Mouse (Mus musculus): ENCODE measurements at regions not wholly inside any gene's neighbourhood (a gene's known extent, or its start where the extent isn't known, plus 50 kb on each side); places are given as distances from the start of the nearest gene placed in this dataset.

DNA sequence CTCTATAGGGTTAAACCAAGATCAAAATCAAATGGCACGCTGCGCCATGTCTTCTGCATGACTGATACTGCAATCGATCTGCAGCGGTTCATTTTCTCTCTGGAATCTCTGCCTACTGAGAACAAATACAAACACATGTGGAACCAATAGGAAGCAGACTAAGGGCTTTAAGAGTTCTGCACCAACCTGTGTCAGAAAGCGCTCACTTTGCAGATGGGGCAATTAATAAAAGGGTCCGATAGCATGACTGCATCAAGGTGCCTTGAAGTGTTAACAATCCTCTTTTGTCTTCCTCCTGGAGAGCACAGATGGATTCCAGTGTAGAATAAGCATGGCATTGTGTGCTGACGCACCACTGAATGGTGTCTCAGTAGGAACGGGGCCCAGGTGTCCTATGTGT lies 484.8 kb downstream of the Nfib start:
- TF ChIP-seq ZNF384 (IDR thresholded peaks at IDR 0.05; ENCODE audit: low read depth, low read length): no peak
- TF ChIP-seq CHD2 (IDR thresholded peaks at IDR 0.05; ENCODE audit: low read depth, low read length): no peak
- no peak for TF ChIP-seq ZC3H11A (IDR thresholded peaks at IDR 0.05; ENCODE audit: borderline replicate concordance, low read depth, low read length)
- TF ChIP-seq MAFK (IDR thresholded peaks at IDR 0.05; ENCODE audit: insufficient read depth, low read depth, low read length): no peak
- no peak for TF ChIP-seq HCFC1 (IDR thresholded peaks at IDR 0.05; ENCODE audit: borderline replicate concordance, insufficient read depth, low read length)
